Mouse (Mus musculus) forebrain, embryonic 16.5 days (tissue): ENCODE data around the gene Babam1. TPM values are rescaled to one million over a fixed set of nuclear protein-coding genes. Genes with fewer than 3 reads are reported as not detected.
A peak's percentile ranks its signal among the peaks of the same experiment; 100 is the strongest.

Experiments
- ATAC-seq: fragments of 200-750 bp; cut with Nextera tagmentation; 2 replicates; pipeline ENCODE4 v1.8.0; 2017; ENCODE audit warnings: mild to moderate bottlenecking, moderate library complexity
- H3K27ac ChIP-seq: fragments of 300-500 bp; sonication (generic); 2 replicates; pipeline ENCODE4 v1.5.1; 2014; ENCODE audit warnings: low read length, control low read depth
- H3K27me3 ChIP-seq: fragments of 300-500 bp; sonication (generic); replicated peaks from 2 replicates; pipeline ENCODE4 v1.6.1; 2014; ENCODE audit warnings: low read length; ENCODE audit not compliant: control insufficient read depth, insufficient read depth
- H3K36me3 ChIP-seq: fragments of 300-500 bp; sonication (generic); 2 replicates; pipeline ENCODE4 v1.6.1; 2014; ENCODE audit not compliant: control insufficient read depth, insufficient read depth
- H3K4me1 ChIP-seq: fragments of 300-500 bp; sonication (generic); replicated peaks from 2 replicates; pipeline ENCODE4 v1.6.1; 2014; ENCODE audit warnings: low read length; ENCODE audit not compliant: control insufficient read depth, insufficient read depth
- H3K4me2 ChIP-seq: fragments of 300-500 bp; sonication (generic); 2 replicates; pipeline ENCODE4 v1.6.1; 2014; ENCODE audit warnings: mild to moderate bottlenecking, low read length, control low read depth
- H3K4me3 ChIP-seq: fragments of 300-500 bp; sonication (generic); replicated peaks from 2 replicates; pipeline ENCODE4 v1.5.1; 2014; ENCODE audit warnings: mild to moderate bottlenecking, low read length, control low read depth
- H3K9ac ChIP-seq: fragments of 300-500 bp; sonication (generic); replicated peaks from 2 replicates; pipeline ENCODE4 v1.6.1; 2014; ENCODE audit warnings: low read depth, low read length, control low read depth
- H3K9me3 ChIP-seq: fragments of 300-500 bp; sonication (generic); 2 replicates; pipeline ENCODE4 v1.6.1; 2016; ENCODE audit warnings: low read length; ENCODE audit not compliant: control insufficient read depth
- WGBS: fragments of 180-500 bp; shearing (Covaris S2); extraction: QIAGEN DNeasy Blood & Tissue Kit; methylation state at CpG from one replicate; pipeline ENCODE4 v1.1.7; 2014; 5-methylcytosine and 5-hydroxymethylcytosine counted together
- polyA plus RNA-seq: library from polyadenylated mRNA; unstranded; fragments of >200 nt; fragmentation: Nextera tagmentation; extraction: Ambion mirVana; gene quantifications from 2 replicates; pipeline ENCODE4 v1.2.1, GENCODE M21; 2015

Gene Babam1
- polyA plus RNA-seq, 1 experiment from 2014 or later, result 105 TPM

DNA sequence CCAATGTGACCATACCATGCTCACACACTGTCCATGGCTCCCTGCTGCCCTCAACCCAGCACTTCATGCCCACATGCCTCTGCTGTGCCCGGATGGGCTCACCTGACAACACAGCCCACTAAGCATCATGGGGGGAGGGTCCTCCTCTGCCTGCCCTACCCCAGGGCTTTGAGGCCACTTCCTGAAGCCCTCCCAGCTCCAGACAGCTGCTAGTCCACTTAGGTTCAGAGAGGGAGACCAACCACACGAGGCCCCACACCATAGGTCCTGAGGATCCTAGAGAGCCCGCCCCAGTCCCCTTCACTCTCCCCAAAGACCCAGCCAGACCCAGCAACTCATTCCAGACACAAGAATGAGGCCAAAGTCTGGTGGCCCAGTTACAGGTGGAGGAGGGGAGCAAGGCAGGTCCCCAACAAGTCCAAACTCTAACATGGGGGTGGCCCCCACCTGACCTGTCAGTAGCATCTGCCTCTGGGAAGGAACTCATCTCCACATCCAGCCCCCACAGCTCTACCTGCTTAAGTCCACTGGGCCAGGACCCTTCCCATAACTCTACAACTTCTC is 17.1 kb upstream of the Babam1 start:
- Histone ChIP-seq H3K36me3 (0 out of 2 replicates have a peak, but pooled peaks cover 2% of the 10 kb centered on the region), H3K9ac (0 out of 2 replicates have a peak overlapping the region, but pooled peaks have one; percentile 2), H3K4me2 (peak overlapping the region; percentile 95), H3K27me3 (peaks cover 6% of the 10 kb centered on the region; the same call in 1 of the 2 replicates), H3K9me3 (no peaks in the 10 kb centered on the region), H3K4me3 (peak overlapping the region; percentile 72), H3K4me1 (peaks cover 43% of the 10 kb centered on the region), H3K27ac (no peak overlapping the region)
- 42% methylated on average over 3 of the region's 3 CpGs for WGBS
- no peak for ATAC-seq

DNA sequence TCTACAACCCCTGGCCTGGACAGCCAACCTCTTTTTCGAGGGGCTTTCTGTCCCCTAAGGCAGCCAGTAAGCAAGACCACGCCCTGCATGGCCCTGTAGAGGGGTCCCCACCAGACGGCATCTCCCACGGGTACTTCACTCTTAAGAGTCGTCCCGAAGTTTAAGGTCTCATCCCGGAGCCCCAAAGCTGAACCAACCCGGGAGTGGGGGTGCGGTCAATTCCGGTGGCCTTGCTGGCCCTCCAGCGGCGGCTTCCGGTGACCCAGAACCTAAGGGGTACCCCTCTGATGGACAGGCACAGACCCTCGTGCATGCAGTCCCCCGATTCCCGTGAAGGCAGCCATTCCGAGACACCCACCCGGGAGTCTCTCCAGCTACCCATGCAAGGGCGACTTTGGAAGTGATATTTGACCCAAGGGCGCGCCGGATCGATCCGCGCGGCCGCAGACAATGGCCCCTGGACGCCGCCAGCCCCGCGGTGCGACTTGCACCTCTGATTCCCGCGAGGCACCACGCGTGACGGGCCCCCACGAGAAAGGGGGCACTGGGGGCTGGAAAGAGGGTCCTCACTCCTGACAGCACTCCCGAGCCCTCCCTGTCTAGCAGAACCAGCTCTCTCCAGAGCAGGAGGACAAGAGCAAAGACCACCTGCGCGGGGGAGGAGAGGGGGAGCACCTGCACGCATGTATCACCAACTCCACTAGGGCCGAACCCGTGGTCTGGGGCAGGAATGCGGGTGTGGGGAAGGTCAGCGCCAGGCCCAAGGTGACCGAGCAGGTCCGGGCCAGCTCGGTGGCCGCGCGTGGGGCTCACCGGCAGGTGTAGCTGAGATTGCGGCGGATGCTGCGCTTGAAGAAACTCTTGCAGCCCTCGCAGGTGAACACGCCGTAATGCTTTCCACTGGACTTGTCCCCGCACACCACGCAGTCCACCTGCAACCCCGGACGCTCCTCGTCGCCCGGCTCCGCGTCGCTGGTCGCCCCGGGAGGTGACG is 16.2 kb upstream of the Babam1 start:
- WGBS, result 1% methylated on average over 72 of the region's 72 CpGs
- H3K36me3 ChIP-seq, result 0 out of 2 replicates have a peak, but pooled peaks cover 2% of the 10 kb centered on the region
- H3K9ac ChIP-seq, result peak overlapping the region; percentile 79
- H3K27me3 ChIP-seq, result peaks cover 6% of the 10 kb centered on the region; the same call in 1 of the 2 replicates
- H3K27ac ChIP-seq, result no peak overlapping the region
- peak overlapping the region; percentile 72 for H3K4me3 ChIP-seq
- H3K4me1 ChIP-seq, result peaks cover 41% of the 10 kb centered on the region
- peak overlapping the region; percentile 95 for H3K4me2 ChIP-seq
- ATAC-seq, result no peak
- no peaks in the 10 kb centered on the region for H3K9me3 ChIP-seq

DNA sequence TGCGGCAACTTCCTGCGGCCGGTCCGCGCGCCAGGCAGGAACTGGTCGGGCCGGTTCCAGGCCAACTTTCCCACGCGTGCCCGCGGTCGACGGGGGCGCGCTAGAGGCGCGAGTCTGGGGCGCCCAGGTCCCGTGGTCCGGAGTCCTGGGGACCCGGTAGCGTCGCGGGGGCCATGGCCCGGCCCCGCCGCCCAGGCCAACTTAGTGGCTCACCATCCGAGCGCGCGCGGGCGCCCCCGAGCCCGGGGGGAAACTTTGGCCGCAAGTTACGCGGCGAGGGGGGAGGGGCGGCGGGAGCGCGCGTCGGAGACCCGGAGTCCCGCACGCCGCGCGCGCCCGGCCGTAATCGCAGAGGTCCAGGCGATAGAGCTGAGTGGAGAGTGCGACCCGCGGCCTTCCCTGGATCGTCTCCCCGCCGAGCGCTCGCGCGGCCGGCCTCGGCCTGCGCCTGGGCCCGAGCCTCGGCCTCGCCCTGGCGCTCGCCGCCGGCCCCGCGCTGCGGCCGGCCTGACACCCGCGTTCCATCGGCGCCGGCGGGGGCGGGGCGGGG is 15.2 kb upstream of the Babam1 start, which contains the start of gene Nr2f6:
Nr2f6 (minus strand) TSS at position 540 of the 550 bp plus-strand sequence.
- H3K9me3 ChIP-seq, result no peaks in the 10 kb centered on the region
- peak within 1 kb of the TSS; percentile 95 for H3K4me2 ChIP-seq
- H3K9ac ChIP-seq, result peak within 1 kb of the TSS; percentile 79
- H3K27ac ChIP-seq, result peak within 1 kb of the TSS; percentile 62; the same call in 1 of the 2 replicates
- H3K36me3 ChIP-seq, result 0 out of 2 replicates have a peak, but pooled peaks cover 2% of the 10 kb centered on the region
- H3K4me3 ChIP-seq, result peak within 1 kb of the TSS; percentile 72
- peaks cover 30% of the 10 kb centered on the region for H3K4me1 ChIP-seq
- under 1% methylated on average over 56 of the region's 89 CpGs for WGBS
- peaks cover 6% of the 10 kb centered on the region; the same call in 1 of the 2 replicates for H3K27me3 ChIP-seq
- peak; percentile 7 for ATAC-seq

DNA sequence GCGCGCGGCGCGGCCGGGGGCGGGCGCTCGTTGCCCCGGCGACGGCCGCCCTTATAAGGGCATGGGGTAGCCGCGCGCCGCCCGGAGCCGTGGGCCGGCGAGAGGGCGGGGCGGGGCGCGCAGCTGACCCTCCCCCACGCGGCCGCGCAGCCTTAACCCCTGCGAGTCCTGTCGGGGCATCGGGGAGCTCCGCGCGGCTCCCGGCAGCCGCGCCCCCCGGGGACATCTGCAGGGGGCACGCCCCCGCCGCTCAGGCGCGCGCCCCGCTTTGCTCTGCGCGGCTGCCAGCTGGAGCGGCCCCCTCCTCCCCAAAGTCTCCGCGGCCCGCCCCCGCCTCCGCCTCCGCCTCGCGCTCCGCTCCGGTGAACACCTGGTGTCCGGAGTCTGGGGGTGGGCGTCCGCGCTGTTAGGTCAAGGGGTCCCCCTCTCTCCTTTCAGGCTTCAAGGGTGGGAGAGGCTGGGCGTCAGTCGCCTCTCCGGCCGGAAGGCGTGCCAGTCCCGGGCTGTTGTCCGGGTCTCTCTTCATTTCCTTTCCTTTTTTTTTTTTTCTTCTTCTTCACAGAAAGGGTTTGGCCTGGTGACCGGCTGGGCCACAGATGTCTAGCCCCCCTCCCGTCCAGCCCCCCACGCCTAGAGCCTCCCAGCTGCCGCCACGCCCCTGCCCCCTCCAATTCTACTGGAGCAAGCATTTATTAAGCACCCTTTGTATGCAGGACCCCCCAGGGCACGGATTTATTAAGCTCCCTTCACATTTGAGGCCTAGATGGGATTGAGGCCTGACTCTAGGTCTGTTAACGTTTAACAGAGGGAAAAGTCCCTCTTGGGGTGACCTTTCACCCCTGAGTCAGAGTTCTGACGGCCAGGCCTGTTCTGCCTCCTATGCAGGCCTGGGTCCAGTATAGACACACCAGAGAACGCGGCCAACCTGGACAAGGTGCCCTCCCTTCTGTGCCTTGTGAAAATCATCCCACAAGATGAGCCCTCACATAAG is 14.4 kb upstream of the Babam1 start:
- peak overlapping the region; percentile 72 for H3K4me3 ChIP-seq
- peak; percentile 71 for ATAC-seq
- 0 out of 2 replicates have a peak, but pooled peaks cover 2% of the 10 kb centered on the region for H3K36me3 ChIP-seq
- no peaks in the 10 kb centered on the region for H3K9me3 ChIP-seq
- peak overlapping the region; percentile 62; the same call in 1 of the 2 replicates for H3K27ac ChIP-seq
- peak overlapping the region; percentile 95 for H3K4me2 ChIP-seq
- H3K9ac ChIP-seq, result peak overlapping the region; percentile 79
- peaks cover 6% of the 10 kb centered on the region; the same call in 1 of the 2 replicates for H3K27me3 ChIP-seq
- peaks cover 26% of the 10 kb centered on the region for H3K4me1 ChIP-seq
- WGBS, result 3% methylated on average over 52 of the region's 80 CpGs

DNA sequence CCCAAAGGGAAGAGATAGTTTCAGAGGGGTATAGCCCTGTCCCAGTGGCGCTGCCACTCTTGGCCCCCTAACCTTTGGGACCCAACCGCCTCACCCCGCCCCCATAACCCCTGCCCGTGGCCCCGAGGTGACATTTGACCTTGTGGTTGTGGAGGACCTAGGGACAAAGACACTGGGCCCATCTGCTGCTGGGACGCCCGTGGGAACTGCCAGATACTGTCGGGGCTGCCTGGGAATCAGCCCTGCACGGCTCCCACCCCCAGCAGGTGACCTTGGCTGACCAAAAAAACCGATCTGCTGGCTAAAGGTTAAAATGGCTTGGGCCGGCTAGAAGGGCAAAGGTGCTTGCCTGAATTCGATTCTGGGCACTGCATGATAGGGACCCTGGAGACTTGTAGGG is 13.3 kb upstream of the Babam1 start:
- 22% methylated on average over 12 of the region's 12 CpGs for WGBS
- Histone ChIP-seq H3K4me1 (peaks cover 26% of the 10 kb centered on the region), H3K9me3 (no peaks in the 10 kb centered on the region), H3K36me3 (no peaks in the 10 kb centered on the region), H3K27ac (no peak overlapping the region), H3K4me2 (no peak overlapping the region), H3K27me3 (peaks cover 6% of the 10 kb centered on the region; the same call in 1 of the 2 replicates), H3K4me3 (no peak overlapping the region), H3K9ac (no peak overlapping the region)
- no peak for ATAC-seq

DNA sequence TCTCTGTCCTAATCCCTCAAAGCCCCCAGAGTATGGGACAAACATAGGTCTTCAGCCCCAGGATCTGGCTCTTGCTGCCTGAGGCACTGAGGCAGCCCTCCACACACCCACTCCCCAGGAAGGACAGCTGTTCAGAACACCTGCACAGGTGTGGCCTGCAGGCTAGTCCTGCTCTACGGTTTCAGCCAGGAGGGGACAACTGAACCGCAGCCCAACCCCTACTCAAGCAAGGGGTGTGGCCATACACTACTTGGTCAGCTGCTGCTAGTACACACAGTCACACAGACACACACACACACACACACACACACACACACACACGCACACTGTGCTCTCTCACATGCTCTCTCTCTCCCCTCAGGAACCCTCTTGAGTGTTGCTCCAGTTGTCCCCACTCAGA is 12.8 kb upstream of the Babam1 start:
- ATAC-seq, result no peak
- Histone ChIP-seq H3K9ac (no peak overlapping the region), H3K27me3 (peaks cover 6% of the 10 kb centered on the region; the same call in 1 of the 2 replicates), H3K9me3 (no peaks in the 10 kb centered on the region), H3K4me1 (peaks cover 26% of the 10 kb centered on the region), H3K36me3 (no peaks in the 10 kb centered on the region), H3K4me2 (no peak overlapping the region), H3K27ac (no peak overlapping the region), H3K4me3 (no peak overlapping the region)
- WGBS, result 58% methylated on average over 3 of the region's 3 CpGs

DNA sequence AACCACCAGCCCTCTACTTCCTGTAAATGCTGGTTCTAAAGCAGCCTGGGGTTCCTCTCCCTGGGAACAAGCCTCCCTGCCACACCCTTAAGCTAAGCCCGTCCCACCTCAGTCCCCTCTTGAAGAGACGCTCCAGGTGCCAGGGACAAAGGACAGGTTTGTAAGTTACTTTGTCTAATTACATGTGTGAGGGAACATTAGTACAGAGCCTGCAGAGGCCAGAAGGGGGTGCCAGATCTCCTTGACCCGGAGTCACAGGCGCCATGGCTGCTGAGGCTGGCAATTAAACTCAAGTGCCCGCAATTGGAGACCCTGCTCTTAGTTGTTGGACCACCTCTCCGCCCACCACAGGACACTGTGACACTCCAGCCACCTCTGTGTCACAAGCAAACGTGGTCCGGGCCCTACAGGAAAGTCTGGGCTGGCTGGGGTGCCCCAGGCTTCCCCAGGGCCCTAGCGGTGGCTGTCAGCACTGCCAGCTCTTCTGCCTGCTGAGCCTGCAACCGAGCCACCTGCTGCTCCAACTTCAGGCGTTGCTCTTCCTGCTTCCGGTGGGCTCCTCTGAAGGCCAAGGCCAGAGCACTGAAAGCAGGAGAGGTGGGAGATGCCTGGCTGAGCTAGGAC is 11.3 kb upstream of the Babam1 start:
- H3K4me1 ChIP-seq, result peaks cover 15% of the 10 kb centered on the region
- no peak overlapping the region for H3K4me2 ChIP-seq
- H3K36me3 ChIP-seq, result no peaks in the 10 kb centered on the region
- no peak overlapping the region for H3K4me3 ChIP-seq
- ATAC-seq, result no peak
- H3K27me3 ChIP-seq, result peaks cover 6% of the 10 kb centered on the region; the same call in 1 of the 2 replicates
- H3K27ac ChIP-seq, result no peak overlapping the region
- 73% methylated on average over 12 of the region's 12 CpGs for WGBS
- no peak overlapping the region for H3K9ac ChIP-seq
- H3K9me3 ChIP-seq, result no peaks in the 10 kb centered on the region

DNA sequence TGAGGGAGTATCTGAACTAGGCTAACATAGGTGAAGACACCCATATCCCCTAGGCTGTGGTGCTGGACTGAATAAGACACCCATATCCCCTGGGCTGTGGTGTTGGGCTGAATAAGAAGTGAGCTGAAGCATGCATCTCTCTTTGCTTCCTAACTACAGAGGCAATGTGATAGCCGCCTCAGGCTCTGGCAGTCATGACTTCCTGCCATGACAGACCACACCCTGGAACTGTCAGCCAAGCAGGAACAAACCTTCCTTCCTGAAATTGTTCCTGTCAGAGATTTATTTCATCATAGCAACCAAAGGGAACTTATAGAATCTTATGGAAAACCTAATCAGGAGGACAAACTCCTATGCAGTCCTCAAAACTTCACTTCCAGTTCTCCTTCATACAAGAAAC is 8.4 kb upstream of the Babam1 start:
- no peak for ATAC-seq
- Histone ChIP-seq H3K27ac (no peak overlapping the region), H3K4me1 (no peaks in the 10 kb centered on the region), H3K4me2 (no peak overlapping the region), H3K9me3 (no peaks in the 10 kb centered on the region), H3K9ac (no peak overlapping the region), H3K27me3 (no peaks in the 10 kb centered on the region), H3K4me3 (no peak overlapping the region), H3K36me3 (no peaks in the 10 kb centered on the region)
- WGBS, result 74% methylated on average over 1 of the region's 1 CpGs
